Mouse (Mus musculus): ENCODE measurements around the gene Agbl5.

GRCm38 (mm10) chr5:30864322-30864721 is 24.2 kb upstream of the Agbl5 start:
- TF ChIP-seq EP300 (optimal IDR thresholded peaks at IDR 0.05) (no peak), CTCF (IDR thresholded peaks at IDR 0.05; ENCODE audit: low read depth) (no peak)
